Mouse (Mus musculus) hindbrain, postnatal 0 days (tissue): ENCODE measurements at regions not wholly inside any gene's neighbourhood (a gene's known extent, or its start where the extent isn't known, plus 50 kb on each side); places are given as distances from the start of the nearest gene placed in this dataset.

Experiments used
- ATAC-seq: fragments of 200-750 bp; cut with Nextera tagmentation; 2 replicates; pipeline ENCODE4 v1.8.0; 2017; ENCODE audit warnings: mild to moderate bottlenecking, moderate TSS enrichment, moderate library complexity
- DNase-seq: peaks from one replicate; pipeline ENCODE4 v3.0.0-alpha.2; 2015; ENCODE audit warnings: low spot score
- H3K27ac ChIP-seq: fragments of 300-500 bp; sonication (generic); 2 replicates; pipeline ENCODE4 v1.5.1; 2014; ENCODE audit warnings: mild to moderate bottlenecking
- H3K27me3 ChIP-seq: fragments of 300-500 bp; sonication (generic); 2 replicates; pipeline ENCODE4 v1.6.1; 2014; ENCODE audit warnings: low read length, mixed read lengths; ENCODE audit not compliant: insufficient read depth
- H3K36me3 ChIP-seq: fragments of 300-500 bp; sonication (generic); 2 replicates; pipeline ENCODE4 v1.6.1; 2014; ENCODE audit warnings: low read length, mixed read lengths; ENCODE audit not compliant: insufficient read depth
- H3K4me1 ChIP-seq: fragments of 300-500 bp; sonication (generic); 2 replicates; pipeline ENCODE4 v1.6.1; 2014; ENCODE audit warnings: antibody characterized with exemption, low read length, mixed read lengths; ENCODE audit not compliant: insufficient read depth
- H3K4me2 ChIP-seq: fragments of 300-500 bp; sonication (generic); 2 replicates; pipeline ENCODE4 v1.6.1; 2014; ENCODE audit warnings: low read depth, mild to moderate bottlenecking, low read length, moderate library complexity, mixed read lengths
- H3K4me3 ChIP-seq: fragments of 300-500 bp; sonication (generic); 2 replicates; pipeline ENCODE4 v1.5.1; 2014; ENCODE audit warnings: low read length
- H3K9ac ChIP-seq: fragments of 300-500 bp; sonication (generic); replicated peaks from 2 replicates; pipeline ENCODE4 v1.6.1; 2014; ENCODE audit warnings: mild to moderate bottlenecking, low read length, moderate library complexity, mixed read lengths
- H3K9me3 ChIP-seq: fragments of 300-500 bp; sonication (generic); 2 replicates; pipeline ENCODE4 v1.6.1; 2016; ENCODE audit warnings: low read length, mixed read lengths
- CTCF ChIP-seq: IDR thresholded peaks from 2 replicates; pipeline ENCODE4 v1.5.1; 2016; ENCODE audit warnings: antibody characterized with exemption, control low read depth, low read depth
- WGBS: fragments of 180-500 bp; shearing (Covaris S2); extraction: QIAGEN DNeasy Blood & Tissue Kit; methylation state at CpG from one replicate; pipeline ENCODE4 v1.1.7; 2014; 5-methylcytosine and 5-hydroxymethylcytosine counted together

GRCm38 (mm10) chr8:115423682-115424081 lies 283.9 kb downstream of the Maf start:
- H3K9me3 ChIP-seq = no peaks in the 10 kb centered on the region
- H3K36me3 ChIP-seq = no peaks in the 10 kb centered on the region
- no peak overlapping the region for H3K9ac ChIP-seq
- no peak overlapping the region for H3K4me2 ChIP-seq
- WGBS = 88% methylated on average over 2 of the region's 2 CpGs
- H3K27me3 ChIP-seq = no peaks in the 10 kb centered on the region
- no peak overlapping the region for H3K27ac ChIP-seq
- no peaks in the 10 kb centered on the region for H3K4me1 ChIP-seq
- TF ChIP-seq CTCF = no peak
- DNase-seq = no peak
- ATAC-seq = no peak
- H3K4me3 ChIP-seq = no peak overlapping the region

GRCm38 (mm10) chr8:115423056-115423455 lies 284.5 kb downstream of the Maf start:
- TF ChIP-seq CTCF = no peak
- no peaks in the 10 kb centered on the region for H3K36me3 ChIP-seq
- no peak for ATAC-seq
- no peaks in the 10 kb centered on the region for H3K9me3 ChIP-seq
- 90% methylated on average over 5 of the region's 5 CpGs for WGBS
- no peak for DNase-seq
- no peak overlapping the region for H3K4me3 ChIP-seq
- no peak overlapping the region for H3K9ac ChIP-seq
- no peaks in the 10 kb centered on the region for H3K27me3 ChIP-seq
- no peak overlapping the region for H3K27ac ChIP-seq
- H3K4me2 ChIP-seq = no peak overlapping the region
- no peaks in the 10 kb centered on the region for H3K4me1 ChIP-seq

- no peaks in the 10 kb centered on the region for H3K4me1 ChIP-seq
- H3K9ac ChIP-seq = no peak overlapping the region
- H3K27me3 ChIP-seq = no peaks in the 10 kb centered on the region
- no peak for DNase-seq
- no peak overlapping the region for H3K4me3 ChIP-seq
- no peaks in the 10 kb centered on the region for H3K9me3 ChIP-seq
- 91% methylated on average over 3 of the region's 3 CpGs for WGBS
- no peak overlapping the region for H3K4me2 ChIP-seq
- no peak for TF ChIP-seq CTCF
- no peak for ATAC-seq
- no peaks in the 10 kb centered on the region for H3K36me3 ChIP-seq
- H3K27ac ChIP-seq = no peak overlapping the region
Measured at GRCm38 (mm10) chr8:115420536-115420935, 287.1 kb downstream of the Maf start.

- Histone ChIP-seq H3K4me3 (no peak overlapping the region), H3K4me2 (no peak overlapping the region), H3K9ac (no peak overlapping the region), H3K27ac (no peak overlapping the region), H3K36me3 (no peaks in the 10 kb centered on the region), H3K9me3 (no peaks in the 10 kb centered on the region), H3K27me3 (no peaks in the 10 kb centered on the region), H3K4me1 (no peaks in the 10 kb centered on the region)
- no peak for TF ChIP-seq CTCF
- ATAC-seq = no peak
- 46% methylated on average over 6 of the region's 6 CpGs for WGBS
- no peak for DNase-seq
Measured at GRCm38 (mm10) chr8:115420131-115420530, 287.5 kb downstream of the Maf start.

GRCm38 (mm10) chr8:115418056-115418455 lies 289.5 kb downstream of the Maf start:
- H3K9ac ChIP-seq = no peak overlapping the region
- WGBS = 56% methylated on average over 6 of the region's 6 CpGs
- ATAC-seq = no peak
- H3K27ac ChIP-seq = no peak overlapping the region
- H3K4me1 ChIP-seq = peaks cover 4% of the 10 kb centered on the region; the same call in 1 of the 2 replicates
- no peak for DNase-seq
- no peaks in the 10 kb centered on the region for H3K27me3 ChIP-seq
- no peak overlapping the region for H3K4me2 ChIP-seq
- H3K36me3 ChIP-seq = no peaks in the 10 kb centered on the region
- no peak overlapping the region for H3K4me3 ChIP-seq
- H3K9me3 ChIP-seq = no peaks in the 10 kb centered on the region
- TF ChIP-seq CTCF = no peak

GRCm38 (mm10) chr8:115414061-115414473 lies 293.5 kb downstream of the Maf start:
- Histone ChIP-seq H3K4me2 (no peak overlapping the region), H3K9me3 (no peaks in the 10 kb centered on the region), H3K4me3 (no peak overlapping the region), H3K27ac (no peak overlapping the region), H3K27me3 (no peaks in the 10 kb centered on the region), H3K9ac (no peak overlapping the region), H3K36me3 (no peaks in the 10 kb centered on the region), H3K4me1 (peaks cover 4% of the 10 kb centered on the region; the same call in 1 of the 2 replicates)
- TF ChIP-seq CTCF = no peak
- 12% methylated on average over 7 of the region's 7 CpGs for WGBS
- DNase-seq (peak; percentile 30), ATAC-seq (peak; percentile 61; the same call in 1 of the 2 replicates)

- H3K4me3 ChIP-seq = no peak overlapping the region
- DNase-seq (no peak), ATAC-seq (no peak)
- H3K36me3 ChIP-seq = no peaks in the 10 kb centered on the region
- WGBS = 72% methylated on average over 5 of the region's 5 CpGs
- no peak for TF ChIP-seq CTCF
- no peaks in the 10 kb centered on the region for H3K27me3 ChIP-seq
- no peak overlapping the region for H3K4me2 ChIP-seq
- H3K4me1 ChIP-seq = peaks cover 4% of the 10 kb centered on the region; the same call in 1 of the 2 replicates
- H3K27ac ChIP-seq = no peak overlapping the region
- H3K9ac ChIP-seq = no peak overlapping the region
- H3K9me3 ChIP-seq = no peaks in the 10 kb centered on the region
Measured at GRCm38 (mm10) chr8:115411756-115412155, 295.8 kb downstream of the Maf start.
